ENCODE assay signal across 11 mouse cellular contexts in genomic region chr15:84070116-84070676, GRCm38 (mm10). TPM values are rescaled to one million over a fixed set of nuclear protein-coding genes. Genes with fewer than 3 reads are reported as not detected.
DNase-seq lines count a peak whose midpoint lies in the region; ATAC-seq lines count a peak whose summit lies in the region.
"Had no signal": no experiment of that assay in that cellular context is flagged by ENCODE, and none has a peak within 500 bp of the region (broad histone marks: within the 10 kb centered on the region; RNA-seq: fewer than 3 reads in every experiment).

No protein-coding gene starts in this region.

- DNase-seq in heart, postnatal 4 days: no peak
- DNase-seq in WW6 (ENCODE audit: low read depth, low spot score): peak; percentile 33
- no peak for DNase-seq in cerebellum, adult 9-10 months
- DNase-seq in spleen, adult 12 weeks (ENCODE audit: low spot score): no peak
- no peak for DNase-seq in adrenal gland, postnatal 36 days
- DNase-seq: heart, postnatal 10 days had no signal

- H3K4me3 ChIP-seq in heart, embryonic 13.5 days: no peak overlapping the region
- no peak overlapping the region for H3K4me3 ChIP-seq in forebrain, embryonic 15.5 days
- no peak overlapping the region for H3K4me3 ChIP-seq in midbrain, embryonic 12.5 days

- no peak overlapping the region for H3K27ac ChIP-seq in heart, embryonic 13.5 days (replicated peaks)
- H3K27ac ChIP-seq in forebrain, embryonic 15.5 days (replicated peaks): peak overlapping the region; percentile 75
- no peak overlapping the region for H3K27ac ChIP-seq in midbrain, embryonic 12.5 days (replicated peaks)

- 2% methylated on average over 13 of the region's 13 CpGs for WGBS in heart, embryonic 13.5 days
- 7% methylated on average over 13 of the region's 13 CpGs for WGBS in forebrain, embryonic 15.5 days
- 6% methylated on average over 13 of the region's 13 CpGs for WGBS in midbrain, embryonic 12.5 days

- no peak overlapping the region for H3K9ac ChIP-seq in heart, embryonic 13.5 days
- no peak overlapping the region for H3K9ac ChIP-seq in forebrain, embryonic 15.5 days (replicated peaks)
- no peak overlapping the region for H3K9ac ChIP-seq in midbrain, embryonic 12.5 days (replicated peaks)

- peaks cover 97% of the 10 kb centered on the region for H3K27me3 ChIP-seq in heart, embryonic 13.5 days (replicated peaks)
- H3K27me3 ChIP-seq in forebrain, embryonic 15.5 days: no peaks in the 10 kb centered on the region
- H3K27me3 ChIP-seq in midbrain, embryonic 12.5 days: peaks cover 78% of the 10 kb centered on the region

- H3K4me2 ChIP-seq in heart, embryonic 13.5 days: peak overlapping the region; percentile 21; the same call in 1 of the 2 replicates
- H3K4me2 ChIP-seq in forebrain, embryonic 15.5 days (replicated peaks): peak overlapping the region; percentile 18; the same call in 1 of the 2 replicates
- peak overlapping the region; percentile 31 for H3K4me2 ChIP-seq in midbrain, embryonic 12.5 days (replicated peaks)

- ATAC-seq in heart, embryonic 13.5 days (ENCODE audit: extremely low read depth, insufficient number of reproducible peaks, low FRiP score, low TSS enrichment): no peak
- ATAC-seq in forebrain, embryonic 15.5 days (replicated peaks): no peak
- ATAC-seq in midbrain, embryonic 12.5 days (ENCODE audit: low FRiP score, low read depth): no peak

- H3K9me3 ChIP-seq in heart, embryonic 13.5 days: peaks cover 7% of the 10 kb centered on the region
- H3K9me3 ChIP-seq in forebrain, embryonic 15.5 days: no peaks in the 10 kb centered on the region
- H3K9me3 ChIP-seq in midbrain, embryonic 12.5 days: no peaks in the 10 kb centered on the region

- H3K36me3 ChIP-seq in heart, embryonic 13.5 days: no peaks in the 10 kb centered on the region
- H3K36me3 ChIP-seq in forebrain, embryonic 15.5 days: no peaks in the 10 kb centered on the region
- H3K36me3 ChIP-seq in midbrain, embryonic 12.5 days: no peaks in the 10 kb centered on the region

- 0 out of 2 replicates have a peak, but pooled peaks cover 4% of the 10 kb centered on the region for H3K4me1 ChIP-seq in heart, embryonic 13.5 days
- peaks cover 41% of the 10 kb centered on the region for H3K4me1 ChIP-seq in forebrain, embryonic 15.5 days
- H3K4me1 ChIP-seq in midbrain, embryonic 12.5 days: peaks cover 26% of the 10 kb centered on the region

RNA-seq across cellular contexts. Expression of gene Efcab6, which starts 5.0 kb away (rescaled TPM):
- polyA plus RNA-seq in heart, embryonic 13.5 days (2015; fragmentation: Nextera tagmentation; extraction: Ambion mirVana): 0.15 TPM in 1 of 2 replicates, not detected in the other
- total RNA-seq in heart, postnatal 4 days (2021): not detected
- 3.7 and 4.3 TPM in 2 replicates for polyA plus RNA-seq in forebrain, embryonic 15.5 days (2015; fragmentation: Nextera tagmentation; extraction: Ambion mirVana)
- polyA plus RNA-seq in midbrain, embryonic 12.5 days (2016; fragmentation: Nextera tagmentation; extraction: Ambion mirVana): 0.16 TPM in 1 of 2 replicates, not detected in the other
- total RNA-seq in adrenal gland, postnatal 36 days (2021): not detected
- total RNA-seq: heart, postnatal 10 days had no signal

RNA-seq across cellular contexts. Expression of gene Sult4a1, which starts 35.4 kb away (rescaled TPM):
- 0.45 and 0.70 TPM in 2 replicates for polyA plus RNA-seq in heart, embryonic 13.5 days (2015; fragmentation: Nextera tagmentation; extraction: Ambion mirVana)
- total RNA-seq in heart, postnatal 4 days (2021): under 1 TPM; 0.19 to 0.38 TPM
- polyA plus RNA-seq in forebrain, embryonic 15.5 days (2015; fragmentation: Nextera tagmentation; extraction: Ambion mirVana): 76.7 and 76.8 TPM in 2 replicates
- 19.1 and 22.1 TPM in 2 replicates for polyA plus RNA-seq in midbrain, embryonic 12.5 days (2016; fragmentation: Nextera tagmentation; extraction: Ambion mirVana)
- 1 to 10 TPM; 2.7 to 3.7 TPM for total RNA-seq in adrenal gland, postnatal 36 days (2021)
- total RNA-seq: heart, postnatal 10 days had no signal

RNA-seq across cellular contexts. Expression of gene Pnpla5, which starts 52.8 kb away (rescaled TPM):
- polyA plus RNA-seq in heart, embryonic 13.5 days (2015; fragmentation: Nextera tagmentation; extraction: Ambion mirVana): not detected in 2 replicates
- not detected for total RNA-seq in heart, postnatal 4 days (2021)
- not detected in 2 replicates for polyA plus RNA-seq in forebrain, embryonic 15.5 days (2015; fragmentation: Nextera tagmentation; extraction: Ambion mirVana)
- polyA plus RNA-seq in midbrain, embryonic 12.5 days (2016; fragmentation: Nextera tagmentation; extraction: Ambion mirVana): not detected in 2 replicates
- under 1 TPM in 1 of 2 experiments, not detected in 1; 0.23 TPM for total RNA-seq in adrenal gland, postnatal 36 days (2021)
- total RNA-seq: heart, postnatal 10 days; left cerebral cortex, adult 8-10 months had no signal
- polyA plus RNA-seq: lung, embryonic 16.5 days had no signal

Comparison
In these comparisons a context has a peak if more than half of its experiments do, and no peak if none do; other contexts are left out.
1. RNA of gene Sult4a1, which starts 35.4 kb away (polyA plus RNA-seq): 76.7 to 76.8 TPM in forebrain, embryonic 15.5 days and 19.1 to 22.1 TPM in midbrain, embryonic 12.5 days; 0.45 to 0.70 TPM in heart, embryonic 13.5 days; every median in the first group is over 10 times any median in the second.
2. Peak in every context shown above with its lines, with median percentiles within 50 percentile points of each other: H3K4me2 ChIP-seq.